In genomic region chr6:133963264-133963663, GRCm38 (mm10) we compare ENCODE assay signal across 24 mouse cellular contexts.
DNase-seq lines count a peak whose midpoint lies in the region; ATAC-seq and TF ChIP-seq lines count a peak whose summit lies in the region.
"Had no signal": no experiment of that assay in that cellular context is flagged by ENCODE, and none has a peak within 500 bp of the region (broad histone marks: within the 10 kb centered on the region; RNA-seq: fewer than 3 reads in every experiment).

No protein-coding gene starts in this region.

- H3K4me3 ChIP-seq in liver, adult 2 months (ENCODE audit: insufficient read depth, low read depth, low read length), result no peak overlapping the region
- no peak overlapping the region for H3K4me3 ChIP-seq in liver, embryonic 11.5 days (ENCODE audit: low read depth, low read length)
- H3K4me3 ChIP-seq in ES-E14 (ENCODE audit: insufficient read depth in 1 of 2, low read depth in 1 of 2, low read length in 2 of 2, poor library complexity in 1 of 2, severe bottlenecking in 1 of 2), result no peak overlapping the region
- H3K4me3 ChIP-seq: embryonic facial prominence, embryonic 10.5 days; embryonic facial prominence, embryonic 12.5 days; forebrain, embryonic 13.5 days; forebrain, embryonic 15.5 days had no signal

- no peaks in the 10 kb centered on the region for H3K36me3 ChIP-seq in liver, adult 2 months (ENCODE audit: control insufficient read depth, insufficient read depth, low read length)
- H3K36me3 ChIP-seq in liver, embryonic 11.5 days (ENCODE audit: control insufficient read depth, insufficient read depth, low read length), result no peaks in the 10 kb centered on the region
- H3K36me3 ChIP-seq in ES-E14 (ENCODE audit: control insufficient read depth, insufficient read depth, low read length, poor library complexity, severe bottlenecking), result no peaks in the 10 kb centered on the region
- H3K36me3 ChIP-seq: embryonic facial prominence, embryonic 10.5 days; embryonic facial prominence, embryonic 12.5 days; forebrain, embryonic 15.5 days had no signal

- no peak overlapping the region for H3K9ac ChIP-seq in liver, adult 2 months (ENCODE audit: low read depth, low read length)
- H3K9ac ChIP-seq in liver, embryonic 11.5 days (ENCODE audit: low read depth, low read length), result no peak overlapping the region
- H3K9ac ChIP-seq in ES-E14 (ENCODE audit: insufficient read depth, low read depth, low read length, poor library complexity, severe bottlenecking), result no peak overlapping the region
- H3K9ac ChIP-seq: embryonic facial prominence, embryonic 12.5 days; forebrain, embryonic 13.5 days; forebrain, embryonic 15.5 days; forebrain, postnatal 0 days had no signal

- no peak for ATAC-seq in liver, embryonic 11.5 days (replicated peaks; ENCODE audit: low FRiP score)
- ATAC-seq: CD4-positive, CD25-positive, alpha-beta regulatory T cell, adult 4 months; forebrain, embryonic 13.5 days; forebrain, embryonic 15.5 days; forebrain, postnatal 0 days had no signal

- intact Hi-C loops in heart, postnatal 36 days (cut with DNase I), result loop anchor here (2.0 to 10.0 kb wide), 4 partner anchors 61 to 652 kb away; no protein-coding TSS in a partner anchor

- H3K9me3 ChIP-seq in liver, embryonic 11.5 days (ENCODE audit: control insufficient read depth, low read length), result no peaks in the 10 kb centered on the region
- H3K9me3 ChIP-seq in ES-E14 (ENCODE audit: control insufficient read depth, insufficient read depth, low read depth, low read length), result no peaks in the 10 kb centered on the region
- H3K9me3 ChIP-seq: embryonic facial prominence, embryonic 10.5 days; embryonic facial prominence, embryonic 12.5 days; forebrain, embryonic 13.5 days; forebrain, embryonic 15.5 days had no signal

- in situ Hi-C loops in ES-E14 (cut with MboI; ENCODE audit: low sequenced_read_pairs in 2 of 2, unreplicated experiment in 2 of 2), result loop anchor here (5.0 to 25.0 kb wide), 5 partner anchors 274 to 652 kb away; partner anchors contain the start of gene Bcl2l14 (in 1 of the 2)

- H3K4me1 ChIP-seq in liver, adult 2 months (ENCODE audit: control insufficient read depth, insufficient read depth, low read length), result peaks cover 3% of the 10 kb centered on the region; the same call in 1 of the 2 replicates
- no peaks in the 10 kb centered on the region for H3K4me1 ChIP-seq in liver, embryonic 11.5 days (replicated peaks; ENCODE audit: control insufficient read depth, insufficient read depth, low read length)
- H3K4me1 ChIP-seq in ES-E14 (ENCODE audit: control insufficient read depth in 2 of 2, insufficient read depth in 2 of 2, low read length in 2 of 2, poor library complexity in 1 of 2), result peaks cover 6 to 8% of the 10 kb centered on the region in 2 experiments
- H3K4me1 ChIP-seq: embryonic facial prominence, embryonic 10.5 days; embryonic facial prominence, embryonic 12.5 days; forebrain, embryonic 13.5 days; forebrain, embryonic 15.5 days had no signal

- H3K27ac ChIP-seq in liver, adult 2 months (replicated peaks; ENCODE audit: insufficient read depth, low read depth, low read length), result peak overlapping the region; percentile 70
- H3K27ac ChIP-seq in liver, embryonic 11.5 days (ENCODE audit: low read depth, low read length), result no peak overlapping the region
- no peak overlapping the region for H3K27ac ChIP-seq in ES-E14 (ENCODE audit: insufficient read depth, low read depth, low read length, poor library complexity, severe bottlenecking)
- H3K27ac ChIP-seq: embryonic facial prominence, embryonic 10.5 days; embryonic facial prominence, embryonic 12.5 days; forebrain, embryonic 13.5 days; forebrain, embryonic 15.5 days had no signal

- H3K4me2 ChIP-seq in liver, embryonic 11.5 days, result no peak overlapping the region
- H3K4me2 ChIP-seq: embryonic facial prominence, embryonic 12.5 days; forebrain, embryonic 13.5 days; forebrain, embryonic 15.5 days had no signal

- H3K79me2 ChIP-seq in liver, adult 2 months (ENCODE audit: control insufficient read depth, insufficient read depth, low read length), result no peaks in the 10 kb centered on the region; the same call in 1 of the 2 replicates

- no peak for TF ChIP-seq CTCF in liver, adult 2 months (IDR thresholded peaks at IDR 0.05; ENCODE audit: low read depth, low read length)

- peak; percentile 55 for DNase-seq in heart, adult 11 months
- no peak for DNase-seq in heart, postnatal 36 days
- DNase-seq in liver, adult 2 months (ENCODE audit: extremely low read depth, low read depth, low spot score), result no peak
- no peak for DNase-seq in liver, embryonic 11.5 days (ENCODE audit: low spot score)
- peak; percentile 58 for DNase-seq in ES-E14 (ENCODE audit: low read depth, low spot score)
- DNase-seq in ZHBTc4 (ENCODE audit: low read depth, low spot score), result peak; percentile 91
- no peak for DNase-seq in thymus, postnatal 36 days
- no peak for DNase-seq in thymus, postnatal 25 days
- DNase-seq: adrenal gland, adult 2 months; adrenal gland, postnatal 10 days; adrenal gland, postnatal 25 days; B cell, adult 2 months; cerebellum, adult 11 months; cerebellum, adult 18-20 months; cerebellum, adult 8-10 months; cerebellum, adult 9-11 months; cerebellum, postnatal 25 days; forebrain, postnatal 0 days had no signal

- 93% methylated on average over 6 of the region's 6 CpGs for WGBS in liver, adult 2 months
- WGBS in liver, embryonic 11.5 days, result 88% methylated on average over 6 of the region's 6 CpGs

- H3K27me3 ChIP-seq in liver, adult 2 months (ENCODE audit: control insufficient read depth, insufficient read depth, low read length), result no peaks in the 10 kb centered on the region
- no peaks in the 10 kb centered on the region for H3K27me3 ChIP-seq in liver, embryonic 11.5 days (replicated peaks; ENCODE audit: control insufficient read depth, insufficient read depth, low read length)
- H3K27me3 ChIP-seq: CH12.LX; embryonic facial prominence, embryonic 12.5 days; forebrain, embryonic 13.5 days; forebrain, embryonic 15.5 days had no signal

- TF ChIP-seq POLR2A in liver, adult 2 months (IDR thresholded peaks at IDR 0.05; ENCODE audit: extremely low read depth, insufficient read depth, low read length), result no peak

TF ChIP-seq in ES-E14, 5 proteins besides CTCF, POLR2A, EP300 and RAD21:
- TF ChIP-seq HCFC1 (IDR thresholded peaks at IDR 0.05; ENCODE audit: borderline replicate concordance, insufficient read depth, low read length) (no peak), ZNF384 (IDR thresholded peaks at IDR 0.05; ENCODE audit: low read depth, low read length) (no peak), CHD2 (IDR thresholded peaks at IDR 0.05; ENCODE audit: low read depth, low read length) (no peak), MAFK (IDR thresholded peaks at IDR 0.05; ENCODE audit: insufficient read depth, low read depth, low read length) (no peak), ZC3H11A (IDR thresholded peaks at IDR 0.05; ENCODE audit: borderline replicate concordance, low read depth, low read length) (no peak)

Comparison
In these comparisons a context has a peak if more than half of its experiments do, and no peak if none do; other contexts are left out.
1. DNase-seq: peak in heart, adult 11 months (single experiment), ES-E14 (single experiment) and ZHBTc4 (single experiment); none in heart, postnatal 36 days (0 of 2), liver, adult 2 months (single experiment), liver, embryonic 11.5 days (single experiment), thymus, postnatal 36 days (0 of 2) and thymus, postnatal 25 days (single experiment).